Mouse (Mus musculus) testis, postnatal 14 days (tissue): ENCODE data around the gene Rnd1.

ENCODE experiments used
- DNase-seq: peaks from one replicate; pipeline ENCODE4 v3.0.0; 2021; ENCODE audit warnings: low spot score

The Rnd1 gene

DNA sequence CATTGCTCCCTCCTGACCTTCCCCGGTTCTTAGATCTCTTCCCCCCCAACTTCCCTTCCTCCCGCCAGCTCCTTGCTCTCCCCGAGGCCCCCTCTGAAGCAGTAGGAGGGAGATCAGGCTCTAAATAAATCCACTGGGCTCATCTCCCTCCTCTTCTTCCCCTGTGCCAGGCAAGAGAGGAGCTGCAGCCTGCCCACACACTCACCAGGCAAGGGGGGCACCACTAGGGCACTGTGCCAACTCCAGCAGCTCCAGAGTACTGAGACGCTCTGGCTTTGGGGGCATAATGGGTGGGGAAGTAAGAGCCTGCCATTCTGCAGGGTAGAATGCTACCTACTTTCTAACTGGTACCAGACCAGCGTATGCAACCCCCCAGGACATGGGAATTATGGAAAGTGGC lies 40.7 kb downstream of the Rnd1 start:
- DNase-seq, result no peak

DNA sequence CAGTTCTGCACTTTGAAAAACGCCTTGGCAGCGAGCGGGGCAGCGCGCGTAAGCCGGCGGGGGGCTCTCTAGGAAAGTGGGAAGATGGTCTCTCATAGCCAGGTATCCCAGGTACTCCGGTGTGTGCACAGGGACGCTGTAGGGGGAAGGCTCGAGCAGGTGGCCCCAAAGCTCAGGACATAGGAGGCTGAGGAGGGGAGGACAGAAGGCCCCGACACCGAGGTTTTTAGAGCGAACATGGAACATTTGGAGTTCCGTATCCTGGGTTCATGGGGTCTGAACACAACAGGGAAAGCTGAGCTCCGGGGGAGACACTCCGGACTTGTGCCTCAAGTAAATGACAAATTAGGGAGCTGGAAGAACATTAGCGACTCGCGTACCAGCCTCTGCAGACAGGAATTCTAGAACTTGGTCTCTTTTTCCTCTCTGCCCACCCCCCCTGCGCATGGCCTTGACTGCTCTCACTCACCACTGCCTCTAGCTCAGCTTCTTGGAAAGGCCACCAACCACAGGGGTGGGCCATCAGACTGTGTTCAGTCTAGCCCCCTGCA lies 41.9 kb downstream of the Rnd1 start:
- no peak for DNase-seq

DNA sequence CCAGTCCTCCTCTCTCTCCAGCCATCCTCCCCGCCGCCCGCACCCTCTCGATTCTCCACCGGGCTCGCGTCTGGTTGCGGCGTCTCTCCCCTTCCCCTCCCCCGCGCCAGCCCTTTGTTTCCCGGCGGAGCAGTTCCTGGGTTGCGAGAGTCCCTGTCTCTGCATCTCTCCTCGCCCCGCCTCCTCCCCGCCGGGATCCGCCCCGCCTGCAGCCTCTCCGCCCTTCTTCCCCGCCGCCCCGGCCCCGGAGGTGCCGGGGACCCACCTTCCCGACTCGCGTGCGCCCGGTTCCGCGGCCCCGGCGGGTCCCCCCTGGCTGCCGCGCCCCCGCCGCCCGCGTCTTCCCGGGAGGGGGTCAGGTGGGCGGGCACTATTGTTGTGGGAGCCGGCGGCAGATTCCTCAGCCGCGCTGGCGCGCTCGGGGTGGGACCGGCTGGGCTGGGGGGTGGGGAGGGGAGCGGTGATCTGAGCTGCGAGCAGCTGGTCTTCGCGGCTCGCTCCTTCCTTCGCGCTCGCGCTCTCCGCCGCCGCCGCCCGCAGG lies 42.6 kb downstream of the Rnd1 start:
- DNase-seq, result peak; percentile 71

DNA sequence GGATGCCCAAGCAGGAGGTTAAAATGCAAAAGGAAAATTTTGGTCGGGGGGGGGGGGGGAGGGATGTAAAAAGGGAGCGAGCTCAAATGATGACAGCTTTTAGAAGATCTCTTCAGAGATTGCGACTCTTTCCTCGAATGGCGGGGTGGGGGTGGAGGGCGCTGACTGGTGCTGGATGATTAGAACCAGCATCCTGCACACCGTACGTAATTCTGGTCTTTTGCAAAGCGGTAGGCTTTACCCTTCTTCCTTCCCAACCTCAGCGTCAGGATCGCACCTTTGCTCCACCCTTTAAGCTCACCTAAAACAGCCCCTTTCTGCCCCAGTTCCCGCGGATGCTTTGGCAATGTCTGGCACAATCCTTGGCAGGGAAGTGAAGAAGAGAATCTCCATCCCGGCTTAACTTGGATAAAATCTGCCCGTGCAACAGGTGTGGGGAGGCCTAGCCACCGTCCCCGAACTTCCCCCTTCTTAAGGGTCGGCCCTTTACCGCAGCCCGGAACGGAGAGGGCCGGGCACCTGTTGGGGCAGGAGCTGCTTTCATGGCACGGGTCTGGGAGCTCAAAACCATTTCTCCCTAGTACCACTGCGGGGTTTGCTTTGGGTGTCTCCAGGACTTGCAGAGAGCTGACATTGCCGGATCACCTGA lies 43.3 kb downstream of the Rnd1 start:
- no peak for DNase-seq

DNA sequence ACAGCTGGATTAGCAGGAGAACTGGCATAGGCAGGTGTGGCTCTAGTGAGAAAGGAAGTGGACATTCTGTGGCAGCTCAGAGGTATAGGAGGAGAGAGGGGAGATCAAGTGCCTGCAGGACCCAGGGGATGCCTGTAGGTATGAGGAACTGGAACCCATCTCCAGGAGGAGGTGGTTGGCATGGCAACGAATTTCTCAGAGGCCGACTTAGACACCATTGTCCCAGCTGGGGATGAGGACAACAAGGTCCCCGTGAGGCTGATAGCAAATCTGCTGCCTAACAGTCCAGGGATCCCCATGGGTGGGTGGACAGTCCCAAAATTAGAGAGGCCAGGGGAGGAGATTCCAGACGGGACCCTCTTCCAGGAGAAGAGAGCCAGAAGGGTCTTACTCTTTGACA lies 44.3 kb downstream of the Rnd1 start:
- DNase-seq, result no peak

DNA sequence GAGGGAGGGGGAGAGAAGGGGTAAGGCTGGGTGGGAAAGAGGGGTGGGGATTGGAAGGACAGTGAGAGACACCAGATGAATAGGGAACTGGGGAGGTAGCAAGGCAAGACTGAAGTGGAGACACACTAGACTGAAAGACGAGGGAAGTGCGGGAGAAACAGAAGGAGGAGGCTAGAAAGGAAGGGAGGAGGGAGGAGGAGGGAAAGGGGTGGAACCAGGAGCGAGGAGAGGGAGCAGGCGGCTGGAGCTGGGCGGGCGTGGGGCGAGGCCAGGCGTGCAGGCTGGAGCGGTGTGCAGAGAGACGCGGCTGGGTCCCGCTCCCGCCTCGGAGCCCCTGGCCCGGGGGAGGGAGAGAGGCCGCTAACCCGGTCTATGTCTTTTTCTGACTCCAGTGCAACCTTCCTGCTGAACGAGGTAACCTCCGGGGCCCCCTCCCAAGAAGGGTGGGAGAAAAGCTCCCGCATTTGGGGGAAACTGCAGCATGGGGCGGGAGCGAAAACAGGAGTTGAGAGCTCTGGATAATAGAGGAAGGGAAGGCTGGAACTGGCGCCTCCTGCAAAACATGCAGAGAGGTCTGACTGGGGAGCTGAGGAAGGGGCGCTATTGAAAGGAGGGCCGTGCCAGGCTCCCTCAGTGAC lies 45.0 kb downstream of the Rnd1 start:
- DNase-seq, result peak; percentile 71

DNA sequence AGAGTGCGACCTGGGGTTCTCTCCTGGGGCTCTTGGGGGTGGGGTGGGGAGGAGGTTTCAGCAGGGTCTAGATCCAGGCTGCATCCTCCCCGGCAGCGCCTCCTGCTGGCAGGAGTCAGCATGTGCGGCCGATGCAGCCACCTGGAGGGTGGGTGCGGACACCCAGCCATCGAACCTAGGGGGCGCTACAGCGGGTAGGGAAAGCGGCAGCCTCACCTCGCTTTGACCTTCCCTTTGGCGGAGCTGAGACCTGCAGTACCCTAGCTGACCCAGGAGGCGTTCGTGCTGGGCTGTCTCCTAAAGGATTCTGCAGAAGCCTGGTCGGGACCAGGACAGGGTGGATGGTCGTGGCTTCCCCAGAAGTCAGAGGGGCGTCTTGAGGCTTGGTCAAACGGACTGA lies 45.8 kb downstream of the Rnd1 start:
- peak; percentile 87 for DNase-seq

DNA sequence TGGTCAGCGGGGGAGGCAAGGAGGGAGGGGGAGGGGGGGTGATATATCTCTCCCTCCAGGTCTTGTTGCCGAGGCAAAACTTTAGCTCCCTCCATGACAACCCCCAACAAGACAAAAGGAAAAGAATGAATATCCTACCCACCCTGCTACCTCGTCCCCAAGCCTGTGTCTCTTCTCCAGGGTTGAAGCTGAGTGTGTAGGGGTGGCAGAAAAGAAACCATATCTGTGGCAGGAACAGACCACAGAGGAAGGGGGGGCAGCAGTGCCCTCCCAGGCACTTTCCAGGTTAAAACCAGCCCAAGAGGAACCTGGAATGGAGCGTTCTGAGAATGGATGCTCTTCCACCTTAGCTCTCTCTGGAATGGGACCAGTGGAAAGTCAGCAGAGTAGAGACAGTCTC lies 46.7 kb downstream of the Rnd1 start, which contains the start of gene Cacnb3:
Cacnb3 (plus strand) TSS at position 301 of the 400 bp plus-strand sequence.
- DNase-seq, result no peak

DNA sequence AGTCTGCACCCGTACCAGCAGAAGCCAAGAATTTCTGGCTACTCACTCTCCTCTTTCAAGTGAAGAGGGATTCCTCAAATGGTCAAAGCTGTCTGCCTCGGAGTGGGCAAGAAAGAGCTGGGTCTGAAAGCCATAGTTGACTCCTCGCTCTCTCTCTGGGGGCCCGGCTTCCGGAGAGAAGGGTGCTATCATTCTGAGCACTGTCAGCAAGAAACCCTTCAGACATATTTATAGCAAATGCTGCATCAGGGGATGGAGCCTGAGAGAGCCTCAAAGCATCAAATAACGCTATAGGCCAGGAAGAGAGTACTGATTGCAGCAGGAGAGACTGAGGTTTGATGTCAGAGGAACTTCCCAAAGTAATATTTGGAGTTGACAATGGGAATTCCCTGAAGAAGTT lies 47.8 kb downstream of the Rnd1 start:
- DNase-seq, result no peak

DNA sequence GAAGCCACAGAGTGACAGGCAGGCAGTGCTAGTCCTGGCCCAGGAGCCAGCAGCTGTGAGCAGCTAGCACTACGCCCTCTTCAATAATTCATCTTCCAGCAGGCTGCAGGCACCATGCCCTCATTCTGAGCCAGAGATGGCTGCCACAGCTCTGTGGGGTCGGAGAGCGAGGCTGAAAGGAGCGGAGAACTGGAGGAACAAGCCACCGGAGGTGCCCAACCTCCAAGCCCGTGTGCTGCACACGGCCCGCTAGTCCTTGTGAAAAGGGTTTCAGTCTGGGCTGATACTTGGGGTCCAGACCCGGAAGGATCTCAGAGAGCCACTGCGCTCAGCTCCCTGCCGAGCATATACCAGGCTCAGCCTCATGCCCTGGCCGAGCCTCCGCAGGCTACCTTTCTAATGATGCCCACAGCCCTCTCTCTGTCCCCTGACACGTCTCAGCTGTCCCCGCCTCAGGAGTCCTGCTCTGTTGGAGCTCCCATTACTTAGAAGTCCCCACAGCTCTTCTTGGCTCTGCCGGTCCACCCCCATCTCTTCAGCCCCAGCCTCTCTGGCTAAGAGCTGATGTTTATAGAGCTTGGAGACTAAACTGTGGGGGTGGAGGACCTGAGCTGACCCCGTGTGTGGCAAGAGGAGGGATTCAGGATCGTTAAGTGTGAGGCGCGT lies 48.5 kb downstream of the Rnd1 start:
- no peak for DNase-seq

DNA sequence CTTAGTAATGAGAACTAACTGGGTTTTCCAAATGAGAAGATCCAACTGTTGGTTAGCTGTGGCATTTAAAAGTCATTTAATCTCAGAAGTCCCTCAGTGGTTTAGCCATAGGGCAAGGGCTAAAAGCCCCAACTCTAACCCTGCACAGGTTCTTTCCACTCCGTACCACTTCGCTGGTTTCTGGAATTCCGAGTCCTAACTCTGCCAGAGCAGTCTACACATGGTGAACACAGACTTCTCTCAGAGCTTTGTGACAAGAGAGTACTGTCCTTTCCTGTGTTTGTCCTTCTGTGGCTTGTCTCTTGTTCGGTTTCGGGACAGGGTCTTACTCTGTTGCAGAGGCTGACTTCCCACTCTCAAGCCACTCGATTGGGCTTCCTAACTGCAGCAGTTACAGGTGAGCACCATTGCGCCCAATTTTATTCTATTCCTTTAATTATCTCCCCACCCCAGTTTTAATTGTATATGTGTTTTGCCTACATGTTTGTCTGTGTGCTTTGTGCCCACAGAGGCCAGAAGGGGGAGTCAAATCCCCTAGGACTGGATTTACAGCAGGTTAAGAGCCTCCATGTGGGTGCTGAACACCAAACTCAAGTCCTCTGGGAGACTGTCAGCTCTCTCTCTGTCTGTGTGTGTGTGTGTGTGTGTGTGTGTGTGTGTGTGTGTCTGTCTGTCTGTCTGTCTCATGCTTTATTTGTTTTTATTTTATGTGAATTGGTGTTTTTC lies 50.6 kb downstream of the Rnd1 start:
- DNase-seq, result no peak

DNA sequence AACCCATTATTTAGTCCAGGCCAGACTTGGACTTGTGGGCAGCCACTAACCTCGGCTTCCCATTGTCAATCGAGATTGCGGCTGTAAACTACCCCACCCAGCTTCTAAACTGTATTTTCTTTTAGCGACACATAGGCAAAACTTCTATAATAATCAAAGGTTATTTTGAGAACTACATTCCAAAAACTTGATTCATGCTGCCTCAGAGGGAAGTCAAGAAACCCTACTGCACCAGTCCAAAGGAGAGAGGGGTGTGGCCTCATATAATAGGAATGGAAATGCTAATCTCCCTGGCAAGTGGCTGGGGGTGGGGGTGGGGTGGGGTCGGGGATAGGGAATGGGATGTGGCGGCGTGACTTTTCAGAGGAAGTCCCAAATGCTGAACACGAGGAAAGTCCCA lies 51.2 kb downstream of the Rnd1 start:
- DNase-seq, result no peak

DNA sequence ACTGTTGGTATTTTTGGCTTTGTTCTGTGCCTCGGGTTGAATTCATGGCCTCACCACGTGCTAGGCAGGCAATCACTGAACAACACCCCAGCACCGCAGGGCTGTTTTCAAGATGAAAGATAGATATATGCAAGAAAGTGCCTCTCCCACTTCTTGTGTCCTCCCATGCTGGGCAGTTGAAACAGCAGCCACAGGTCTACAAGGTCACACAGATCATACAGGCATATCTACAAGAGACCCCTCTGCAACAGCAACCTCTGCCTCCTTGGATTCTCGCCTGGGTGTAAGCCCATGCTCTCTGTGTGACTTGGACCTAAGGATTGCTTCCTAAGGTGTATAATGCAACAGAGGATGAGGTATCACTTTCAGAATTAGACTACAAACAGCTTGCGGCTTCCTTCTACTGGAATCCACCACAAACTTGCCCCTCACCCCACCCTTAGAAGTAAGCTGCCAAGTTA lies 53.9 kb downstream of the Rnd1 start:
- DNase-seq, result no peak

DNA sequence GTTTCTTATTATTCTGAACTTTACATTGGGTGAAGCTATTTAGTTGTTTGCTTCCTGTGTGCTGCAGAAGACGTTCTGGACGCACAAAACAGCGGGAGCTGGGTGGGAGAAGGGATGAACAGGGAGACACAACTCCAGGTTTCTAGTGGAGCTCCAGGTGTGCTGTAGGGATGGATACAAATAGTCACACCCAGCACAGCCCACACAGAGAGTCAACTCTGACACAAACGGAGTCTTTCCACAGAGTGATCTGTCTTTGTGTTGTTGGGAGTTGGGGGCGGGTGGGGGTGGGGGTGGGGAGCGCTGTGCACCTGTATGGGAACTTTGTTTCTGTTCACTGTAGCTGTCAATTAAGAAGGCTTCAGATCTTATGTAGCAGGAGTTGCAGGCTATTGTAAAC lies 54.5 kb downstream of the Rnd1 start:
- peak; percentile 77 for DNase-seq

DNA sequence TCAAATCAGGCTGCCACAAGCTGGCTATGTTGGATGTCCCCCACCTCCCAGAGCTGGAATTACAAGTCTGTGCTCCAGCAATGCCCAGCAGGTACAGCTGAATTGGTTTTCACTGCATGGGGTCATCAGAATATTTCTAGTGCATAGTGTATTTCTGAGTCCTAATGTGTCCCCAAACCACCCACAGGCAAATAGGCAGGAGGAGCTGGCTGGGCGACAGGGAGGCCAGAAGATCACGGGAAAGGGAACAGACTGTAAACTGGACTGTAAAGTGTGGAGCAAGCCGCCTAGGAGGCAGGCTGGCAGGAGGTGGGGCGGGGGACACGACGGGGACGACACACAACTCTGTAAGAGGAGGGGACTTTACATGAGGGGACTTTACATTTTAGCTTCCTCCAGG lies 55.1 kb downstream of the Rnd1 start:
- peak; percentile 50 for DNase-seq

DNA sequence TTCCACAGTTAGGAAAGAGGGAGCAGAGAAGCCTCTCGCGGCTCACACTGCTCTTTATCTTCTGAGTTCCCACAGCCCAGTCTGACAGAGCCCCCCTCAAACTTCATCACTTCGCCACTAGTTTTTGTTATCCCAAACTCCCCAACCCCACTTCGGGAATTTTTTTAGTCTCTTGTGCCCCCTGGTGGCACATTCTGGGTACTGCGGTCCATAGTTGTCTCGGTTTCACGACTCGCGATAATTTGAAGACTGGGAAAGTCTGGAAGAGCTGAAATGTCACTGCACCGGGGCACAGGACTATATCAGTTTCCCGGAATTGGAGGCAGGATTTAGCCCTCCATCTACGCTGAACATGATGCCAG lies 60.1 kb downstream of the Rnd1 start:
- DNase-seq, result no peak

DNA sequence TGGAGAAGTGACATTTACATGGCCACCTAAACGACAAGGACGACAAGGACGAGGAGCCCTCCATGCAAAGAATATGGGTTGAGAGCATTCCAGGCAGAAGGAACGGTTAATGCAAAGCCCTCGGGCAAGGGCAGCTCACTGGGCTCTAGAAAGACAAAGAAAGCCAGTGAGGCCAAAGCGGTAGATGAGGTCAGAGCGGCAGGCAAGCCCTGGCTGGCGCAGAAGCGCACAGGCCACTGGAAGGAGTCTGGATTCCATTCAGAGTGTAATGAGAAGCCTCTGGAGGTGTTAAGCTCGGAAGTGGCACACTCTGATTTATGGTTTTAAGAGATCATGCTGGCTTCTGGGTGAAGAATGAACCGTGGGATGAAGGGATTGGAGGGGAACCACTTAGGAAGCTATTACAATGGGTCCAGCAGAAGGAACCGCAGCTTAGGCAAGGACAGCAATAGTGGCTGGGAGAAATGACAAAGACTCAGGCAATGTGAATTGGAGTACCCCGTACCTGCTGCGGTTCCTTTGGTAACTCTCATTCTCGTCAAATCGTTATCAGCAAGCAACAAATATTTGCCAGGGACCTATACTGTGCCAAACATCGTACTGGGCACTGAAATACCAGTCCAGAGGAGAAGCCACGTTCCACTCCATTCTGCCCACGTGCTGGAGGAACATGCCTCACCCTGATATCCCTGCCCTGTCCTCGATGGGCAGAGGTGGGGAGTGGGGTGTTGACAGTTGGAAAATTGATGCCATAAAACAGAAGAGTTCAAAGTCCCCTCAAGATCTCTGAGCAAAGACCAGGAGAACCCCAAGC lies 60.7 kb downstream of the Rnd1 start:
- DNase-seq, result no peak

DNA sequence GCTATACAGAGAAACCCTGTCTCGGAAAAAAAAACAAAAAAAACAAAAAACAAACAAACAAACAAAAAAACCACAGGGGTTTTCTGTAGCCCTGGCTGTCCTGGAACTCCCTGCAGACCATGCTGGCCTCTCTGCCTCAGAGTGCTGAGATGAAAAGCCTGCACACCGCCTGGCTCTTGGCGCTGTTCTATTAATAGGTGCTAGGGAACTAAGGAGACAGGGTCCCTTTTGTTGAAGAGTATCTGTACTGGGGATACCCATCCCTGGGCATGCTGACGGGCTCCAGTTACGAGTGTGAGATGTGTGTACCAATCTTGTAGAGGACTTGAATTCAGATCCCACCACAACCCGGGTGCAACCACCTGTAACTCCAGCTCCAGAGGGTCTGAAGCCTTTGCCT lies 61.5 kb downstream of the Rnd1 start:
- no peak for DNase-seq

DNA sequence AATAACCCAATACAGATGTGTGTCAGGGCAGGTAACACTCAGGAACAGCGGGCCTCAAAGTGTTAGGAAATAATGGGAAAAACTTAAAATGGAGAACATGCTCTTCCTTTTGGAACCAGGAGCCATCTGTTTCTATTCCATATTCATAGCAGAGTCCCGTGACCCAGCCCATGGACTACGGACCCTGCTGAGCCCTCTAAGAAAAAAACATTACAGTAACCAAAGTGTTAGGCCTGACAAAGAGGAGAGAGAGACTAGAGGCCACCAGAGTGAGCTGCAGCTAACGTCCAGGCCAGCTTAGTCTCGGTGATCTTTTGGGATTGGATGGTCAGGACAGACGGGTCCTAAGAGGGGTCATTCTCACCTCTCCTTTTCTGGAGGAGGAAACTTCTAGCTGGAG lies 62.3 kb downstream of the Rnd1 start:
- no peak for DNase-seq

DNA sequence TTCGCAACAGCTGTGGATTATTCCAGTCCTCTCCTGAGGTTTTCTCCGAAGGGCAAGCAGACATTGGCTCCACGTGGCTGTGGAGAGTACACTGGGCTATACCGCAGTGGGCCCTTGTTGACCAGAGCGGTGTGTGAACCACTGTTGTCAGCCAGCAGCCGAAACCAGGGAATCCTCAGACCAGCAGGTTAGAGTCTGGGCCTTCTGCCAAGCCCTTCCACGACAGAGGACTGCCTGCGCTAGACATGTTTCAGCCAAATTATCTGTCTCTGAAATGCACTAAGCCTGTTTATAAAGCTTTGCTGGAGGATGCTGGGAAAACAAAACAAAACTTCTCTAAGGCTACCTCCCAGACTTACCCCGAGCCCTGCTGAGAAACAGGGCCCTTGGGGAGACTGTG lies 62.7 kb downstream of the Rnd1 start:
- DNase-seq, result no peak
